Mouse (Mus musculus) hindbrain, embryonic 10.5 days (tissue): ENCODE results near the gene Chd9. TPM values are rescaled to one million over a fixed set of nuclear protein-coding genes. Genes with fewer than 3 reads are reported as not detected.
A peak's percentile ranks its signal among the peaks of the same experiment; 100 is the strongest.

Experiments
- DNase-seq: peaks from one replicate; pipeline ENCODE4 v3.0.0-alpha.2; 2017; ENCODE audit warnings: low spot score
- H3K27ac ChIP-seq: fragments of 300-500 bp; sonication (generic); 2 replicates; pipeline ENCODE4 v1.5.1; 2016; ENCODE audit warnings: mild to moderate bottlenecking, moderate library complexity
- H3K27me3 ChIP-seq: fragments of 300-500 bp; sonication (generic); 2 replicates; pipeline ENCODE4 v1.6.1; 2016; ENCODE audit warnings: mild to moderate bottlenecking; ENCODE audit not compliant: poor library complexity, insufficient read depth, severe bottlenecking
- H3K36me3 ChIP-seq: fragments of 300-500 bp; sonication (generic); 2 replicates; pipeline ENCODE4 v1.6.1; 2016; ENCODE audit warnings: mild to moderate bottlenecking, moderate library complexity
- H3K4me1 ChIP-seq: fragments of 300-500 bp; sonication (generic); replicated peaks from 2 replicates; pipeline ENCODE4 v1.6.1; 2016; ENCODE audit warnings: mild to moderate bottlenecking
- H3K4me3 ChIP-seq: fragments of 300-500 bp; sonication (generic); 2 replicates; pipeline ENCODE4 v1.5.1; 2016; ENCODE audit warnings: mild to moderate bottlenecking, moderate library complexity
- H3K9me3 ChIP-seq: fragments of 300-500 bp; sonication (generic); 2 replicates; pipeline ENCODE4 v1.6.1; 2016; ENCODE audit warnings: mild to moderate bottlenecking, moderate library complexity
- WGBS: fragments of 180-500 bp; shearing (Covaris S2); methylation state at CpG from one replicate; pipeline ENCODE4 v1.1.7; 2016; 5-methylcytosine and 5-hydroxymethylcytosine counted together
- polyA plus RNA-seq: library from polyadenylated mRNA; unstranded; fragments of >200 nt; fragmentation: Nextera tagmentation; extraction: Ambion mirVana; gene quantifications from 2 replicates; pipeline ENCODE4 v1.2.1, GENCODE M21; 2016

Chd9 gene
- polyA plus RNA-seq, 1 experiment from 2014 or later, result 40.2 TPM

DNA sequence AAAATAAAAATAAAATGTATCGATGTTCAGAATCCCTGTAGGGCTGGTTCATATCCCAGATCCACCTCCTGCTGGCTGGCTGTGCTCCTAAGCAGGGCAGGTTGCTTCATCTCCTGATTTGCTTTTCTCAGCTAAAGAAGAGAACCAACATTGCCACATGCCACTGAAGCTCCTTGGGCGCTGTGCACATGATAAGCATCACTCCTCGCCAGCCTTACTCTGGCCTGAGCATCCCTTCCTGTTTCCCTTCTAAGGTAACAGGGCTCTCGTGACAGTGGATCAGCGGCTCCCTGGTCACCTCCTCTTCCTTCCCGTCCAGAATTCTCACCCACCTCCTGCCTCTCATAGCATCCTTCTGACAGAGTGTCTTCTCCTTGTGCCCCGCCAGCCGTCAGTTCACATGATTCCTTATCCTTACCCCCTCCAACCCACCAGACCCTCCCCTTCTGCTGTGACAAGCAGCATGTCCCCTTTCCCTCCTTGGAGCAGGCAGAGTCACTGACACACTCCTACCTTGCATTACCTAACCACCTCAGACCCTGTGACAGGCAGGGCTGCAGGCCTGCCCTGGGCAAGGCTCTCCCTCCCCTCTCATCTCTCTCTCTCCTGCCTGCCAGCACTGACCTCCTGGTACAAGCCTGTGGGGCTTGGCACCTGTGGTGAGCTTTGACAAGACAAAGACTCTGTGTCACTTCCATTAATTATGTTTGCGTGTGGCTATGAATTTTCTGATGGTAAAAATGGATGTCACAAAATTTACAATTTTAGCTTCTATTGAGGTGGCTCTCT is 16.2 kb downstream of the Chd9 start:
- H3K4me1 ChIP-seq, result peaks cover 11% of the 10 kb centered on the region
- H3K9me3 ChIP-seq, result no peaks in the 10 kb centered on the region
- H3K36me3 ChIP-seq, result no peaks in the 10 kb centered on the region
- H3K27ac ChIP-seq, result peak overlapping the region; percentile 5; the same call in 1 of the 2 replicates
- 74% methylated on average over 9 of the region's 9 CpGs for WGBS
- H3K27me3 ChIP-seq, result no peaks in the 10 kb centered on the region
- no peak for DNase-seq
- H3K4me3 ChIP-seq, result no peak overlapping the region

- H3K27me3 ChIP-seq, result no peaks in the 10 kb centered on the region
- WGBS, result 84% methylated on average over 7 of the region's 7 CpGs
- DNase-seq, result no peak
Measured at GRCm38 (mm10) chr8:90847980-90848379, 19.8 kb downstream of the Chd9 start.

GRCm38 (mm10) chr8:90849462-90850050 is 21.4 kb downstream of the Chd9 start:
- 44% methylated on average over 11 of the region's 11 CpGs for WGBS
- DNase-seq, result peak; percentile 41
- 0 out of 2 replicates have a peak, but pooled peaks cover 4% of the 10 kb centered on the region for H3K36me3 ChIP-seq
- H3K27me3 ChIP-seq, result no peaks in the 10 kb centered on the region
- H3K27ac ChIP-seq, result peak overlapping the region; percentile 72
- H3K4me1 ChIP-seq, result peaks cover 27% of the 10 kb centered on the region
- H3K4me3 ChIP-seq, result no peak overlapping the region
- H3K9me3 ChIP-seq, result no peaks in the 10 kb centered on the region

More at GRCm38 (mm10) chr8:90847980-90848379, 19.8 kb downstream of the Chd9 start:
- Histone ChIP-seq H3K4me1 (peaks cover 17% of the 10 kb centered on the region), H3K27ac (no peak overlapping the region), H3K4me3 (no peak overlapping the region), H3K36me3 (0 out of 2 replicates have a peak, but pooled peaks cover 4% of the 10 kb centered on the region), H3K9me3 (no peaks in the 10 kb centered on the region)

DNA sequence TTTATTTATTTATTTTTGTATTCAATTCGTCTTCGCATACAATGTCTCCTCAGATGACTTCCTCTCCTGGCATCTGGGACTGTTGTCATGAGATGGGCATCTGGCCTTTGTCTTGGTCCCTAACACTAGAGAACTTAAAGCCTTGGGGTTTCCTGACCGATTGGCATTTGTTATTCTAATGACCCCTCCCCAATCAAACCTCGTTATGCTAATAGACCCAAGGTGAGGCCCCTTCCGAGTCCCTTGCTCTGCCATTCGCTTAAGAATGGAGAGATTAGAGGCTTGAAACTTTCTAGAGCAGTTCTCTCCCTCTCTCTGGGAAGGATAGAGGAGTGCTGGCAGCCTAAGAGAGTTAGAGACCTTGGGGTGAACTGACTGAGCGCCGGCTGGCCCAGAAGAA is 23.4 kb downstream of the Chd9 start:
- Histone ChIP-seq H3K36me3 (0 out of 2 replicates have a peak, but pooled peaks cover 4% of the 10 kb centered on the region), H3K27me3 (no peaks in the 10 kb centered on the region), H3K27ac (no peak overlapping the region), H3K4me1 (peaks cover 39% of the 10 kb centered on the region), H3K9me3 (no peaks in the 10 kb centered on the region), H3K4me3 (no peak overlapping the region)
- no peak for DNase-seq
- WGBS, result 40% methylated on average over 8 of the region's 8 CpGs

- peaks cover 55% of the 10 kb centered on the region for H3K4me1 ChIP-seq
- peak overlapping the region; percentile 18; the same call in 1 of the 2 replicates for H3K4me3 ChIP-seq
- no peaks in the 10 kb centered on the region for H3K9me3 ChIP-seq
- WGBS, result 55% methylated on average over 9 of the region's 9 CpGs
- peak overlapping the region; percentile 81 for H3K27ac ChIP-seq
- no peaks in the 10 kb centered on the region for H3K27me3 ChIP-seq
- DNase-seq, result no peak
- H3K36me3 ChIP-seq, result 0 out of 2 replicates have a peak, but pooled peaks cover 4% of the 10 kb centered on the region
Measured at GRCm38 (mm10) chr8:90853971-90854670, 26.0 kb downstream of the Chd9 start.

DNA sequence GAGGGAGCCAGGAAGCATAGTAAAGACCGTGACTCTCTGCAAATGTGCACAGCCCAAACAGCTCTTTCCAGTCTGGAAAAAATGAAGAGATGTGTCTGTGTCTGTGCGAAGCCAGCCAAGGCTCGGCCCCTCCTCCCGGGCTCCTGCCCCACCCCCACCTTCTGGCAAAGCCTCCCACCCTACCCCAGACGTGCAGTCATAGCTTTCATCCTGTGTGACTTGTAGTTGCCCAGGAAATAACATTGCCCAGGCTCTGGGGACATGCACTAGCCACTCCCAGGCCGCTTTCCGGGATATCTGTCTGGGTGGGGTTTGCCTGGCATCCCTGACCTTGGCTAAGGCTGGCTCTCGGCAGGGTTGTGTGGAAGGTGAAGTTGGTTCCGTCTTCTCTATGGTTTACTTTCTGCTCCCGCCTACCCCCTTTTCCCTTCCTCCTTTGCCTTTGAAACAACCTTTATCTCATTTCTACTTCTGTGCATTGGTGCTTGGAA is 26.6 kb downstream of the Chd9 start:
- Histone ChIP-seq H3K27me3 (no peaks in the 10 kb centered on the region), H3K4me3 (peak overlapping the region; percentile 18; the same call in 1 of the 2 replicates), H3K36me3 (0 out of 2 replicates have a peak, but pooled peaks cover 4% of the 10 kb centered on the region), H3K4me1 (peaks cover 55% of the 10 kb centered on the region), H3K9me3 (no peaks in the 10 kb centered on the region), H3K27ac (peak overlapping the region; percentile 81)
- DNase-seq, result peak; percentile 64
- WGBS, result 11% methylated on average over 10 of the region's 10 CpGs

DNA sequence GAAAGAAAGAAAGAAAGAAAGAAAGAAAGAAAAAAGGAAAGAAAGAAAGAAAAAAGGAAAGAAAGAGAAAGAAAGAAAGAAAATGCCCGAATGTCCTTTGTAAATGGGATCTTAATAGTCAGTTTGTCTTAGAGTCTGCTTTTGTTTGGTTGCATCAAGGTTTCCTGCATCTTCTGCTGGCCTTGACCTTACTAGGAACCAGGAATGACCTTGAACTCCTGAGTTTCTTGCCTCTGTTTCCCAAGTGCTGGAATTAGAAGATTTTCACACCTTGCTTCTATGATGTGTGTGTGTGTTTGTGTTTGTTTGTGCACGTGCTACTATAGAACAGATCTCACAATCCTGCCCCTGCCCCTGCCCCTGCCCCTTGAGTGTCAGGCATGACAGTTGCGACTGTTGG is 28.0 kb downstream of the Chd9 start:
- Histone ChIP-seq H3K36me3 (0 out of 2 replicates have a peak, but pooled peaks cover 4% of the 10 kb centered on the region), H3K4me3 (no peak overlapping the region), H3K9me3 (no peaks in the 10 kb centered on the region), H3K27me3 (no peaks in the 10 kb centered on the region), H3K4me1 (peaks cover 53% of the 10 kb centered on the region), H3K27ac (no peak overlapping the region)
- no peak for DNase-seq
- WGBS, result 83% methylated on average over 3 of the region's 3 CpGs

GRCm38 (mm10) chr8:90856952-90857351 is 28.8 kb downstream of the Chd9 start:
- Histone ChIP-seq H3K4me1 (peaks cover 61% of the 10 kb centered on the region), H3K27me3 (no peaks in the 10 kb centered on the region), H3K36me3 (0 out of 2 replicates have a peak, but pooled peaks cover 4% of the 10 kb centered on the region), H3K27ac (peak overlapping the region; percentile 53), H3K4me3 (no peak overlapping the region), H3K9me3 (no peaks in the 10 kb centered on the region)
- DNase-seq, result no peak
- 34% methylated on average over 1 of the region's 1 CpGs for WGBS

- H3K27ac ChIP-seq, result no peak overlapping the region
- peaks cover 72% of the 10 kb centered on the region for H3K4me1 ChIP-seq
- no peak for DNase-seq
- WGBS, result 94% methylated on average over 2 of the region's 2 CpGs
- H3K27me3 ChIP-seq, result no peaks in the 10 kb centered on the region
- no peak overlapping the region for H3K4me3 ChIP-seq
- H3K36me3 ChIP-seq, result no peaks in the 10 kb centered on the region
- H3K9me3 ChIP-seq, result no peaks in the 10 kb centered on the region
Measured at GRCm38 (mm10) chr8:90858071-90858470, 29.9 kb downstream of the Chd9 start.

DNA sequence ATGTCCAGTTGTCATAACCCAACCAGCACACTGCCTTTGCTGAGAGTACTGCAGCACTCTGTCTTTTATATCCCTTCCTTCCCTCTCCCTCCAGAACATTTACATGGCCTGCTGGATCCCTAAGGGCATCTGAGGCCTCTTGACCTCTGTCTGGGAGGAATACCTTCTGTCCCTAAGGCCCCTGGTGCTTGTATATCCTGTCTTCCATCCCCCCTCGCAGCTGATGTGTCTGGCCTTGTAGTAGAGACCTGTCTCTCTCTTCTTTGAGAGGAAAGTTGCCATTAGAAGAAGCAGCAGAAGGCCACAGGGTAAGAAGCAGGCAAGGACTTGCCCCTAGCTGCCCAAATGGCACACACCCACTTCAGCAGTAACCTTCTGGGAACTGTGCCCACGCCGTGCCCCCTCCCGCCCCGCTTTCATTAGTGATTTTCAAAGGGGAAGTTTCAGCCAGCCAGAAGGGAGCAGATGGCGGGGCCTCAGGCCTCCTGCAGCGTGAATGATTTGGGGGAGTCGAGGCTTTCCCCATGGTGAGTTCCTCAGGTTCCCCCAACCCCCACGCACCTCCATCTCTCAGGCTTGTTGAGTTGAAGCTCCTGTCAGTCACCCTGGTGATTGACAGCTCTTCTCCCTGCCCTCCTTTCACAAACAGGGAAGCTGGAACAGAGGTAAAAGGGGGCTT is 33.3 kb downstream of the Chd9 start:
- Histone ChIP-seq H3K36me3 (no peaks in the 10 kb centered on the region), H3K27ac (peak overlapping the region; percentile 90), H3K4me1 (peaks cover 52% of the 10 kb centered on the region), H3K9me3 (no peaks in the 10 kb centered on the region), H3K4me3 (peak overlapping the region; percentile 34), H3K27me3 (no peaks in the 10 kb centered on the region)
- 5% methylated on average over 9 of the region's 9 CpGs for whole genome bisulfite sequencing
- peak; percentile 63 for DNase-seq

- H3K4me1 ChIP-seq, result peaks cover 46% of the 10 kb centered on the region
- H3K4me3 ChIP-seq, result peak overlapping the region; percentile 34
- no peaks in the 10 kb centered on the region for H3K9me3 ChIP-seq
- 3% methylated on average over 9 of the region's 9 CpGs for WGBS
- H3K27me3 ChIP-seq, result no peaks in the 10 kb centered on the region
- H3K27ac ChIP-seq, result peak overlapping the region; percentile 90
- H3K36me3 ChIP-seq, result no peaks in the 10 kb centered on the region
- peak; percentile 89 for DNase-seq
Measured at GRCm38 (mm10) chr8:90862038-90862437, 33.9 kb downstream of the Chd9 start.

DNA sequence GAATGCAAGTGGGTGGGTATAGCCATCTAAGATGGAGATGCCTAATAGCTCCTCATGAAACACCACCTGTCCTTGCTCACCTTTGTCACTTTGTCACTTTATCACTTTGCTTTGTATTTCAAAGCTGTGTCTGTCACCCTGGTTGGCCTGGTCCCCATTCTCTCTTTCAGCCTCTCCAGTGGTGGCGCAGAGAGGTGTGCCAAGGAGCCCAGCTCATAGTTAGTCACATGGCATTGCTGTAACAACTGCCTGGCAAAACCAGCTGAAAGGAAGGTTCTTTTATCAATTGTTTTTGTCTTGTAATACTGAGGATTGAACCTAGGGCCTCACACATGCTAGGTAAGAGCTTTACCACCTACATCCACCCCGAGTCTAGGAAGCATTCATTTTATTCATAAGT is 38.9 kb downstream of the Chd9 start:
- Histone ChIP-seq H3K27me3 (peaks cover 11% of the 10 kb centered on the region), H3K4me1 (peaks cover 58% of the 10 kb centered on the region), H3K9me3 (no peaks in the 10 kb centered on the region), H3K27ac (no peak overlapping the region), H3K36me3 (no peaks in the 10 kb centered on the region), H3K4me3 (no peak overlapping the region)
- WGBS, result 94% methylated on average over 2 of the region's 2 CpGs
- no peak for DNase-seq
